Mouse (Mus musculus) lung, postnatal 36 days (tissue): ENCODE measurements at regions not wholly inside any gene's neighbourhood (a gene's known extent, or its start where the extent isn't known, plus 50 kb on each side); places are given as distances from the start of the nearest gene placed in this dataset.
"Not testable (repeated sequence)": the region's sequence is repeated elsewhere in the genome, so short reads cannot be mapped to it uniquely, and the experiment has no call there.

ENCODE experiments used
- DNase-seq: peaks from one replicate; pipeline ENCODE4 v3.0.0; 2022; ENCODE audit warnings: mixed read lengths

GRCm38 (mm10) chr7:116681268-116681667 is 177.1 kb downstream of the Nucb2 start:
- no peak for DNase-seq

DNA sequence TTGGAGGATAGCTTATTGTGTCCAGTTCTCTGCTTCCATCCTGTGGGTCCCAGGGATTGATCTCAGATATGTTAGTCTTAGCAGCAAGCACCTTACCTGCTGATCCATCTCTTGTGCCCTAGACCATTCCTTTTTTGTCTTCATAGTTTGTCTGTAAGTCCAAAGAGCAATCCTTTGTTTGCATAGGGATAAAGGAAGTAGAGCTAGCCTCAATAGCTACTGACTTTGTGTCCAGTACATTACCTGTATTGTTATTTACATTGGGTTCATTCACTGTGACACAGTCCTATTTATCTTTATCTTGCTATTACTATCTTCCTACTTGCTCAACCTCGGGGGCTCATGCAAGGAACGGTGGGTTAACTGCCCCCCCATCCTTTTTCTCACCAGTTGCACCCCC is 196.2 kb downstream of the Nucb2 start:
- DNase-seq = no peak

DNA sequence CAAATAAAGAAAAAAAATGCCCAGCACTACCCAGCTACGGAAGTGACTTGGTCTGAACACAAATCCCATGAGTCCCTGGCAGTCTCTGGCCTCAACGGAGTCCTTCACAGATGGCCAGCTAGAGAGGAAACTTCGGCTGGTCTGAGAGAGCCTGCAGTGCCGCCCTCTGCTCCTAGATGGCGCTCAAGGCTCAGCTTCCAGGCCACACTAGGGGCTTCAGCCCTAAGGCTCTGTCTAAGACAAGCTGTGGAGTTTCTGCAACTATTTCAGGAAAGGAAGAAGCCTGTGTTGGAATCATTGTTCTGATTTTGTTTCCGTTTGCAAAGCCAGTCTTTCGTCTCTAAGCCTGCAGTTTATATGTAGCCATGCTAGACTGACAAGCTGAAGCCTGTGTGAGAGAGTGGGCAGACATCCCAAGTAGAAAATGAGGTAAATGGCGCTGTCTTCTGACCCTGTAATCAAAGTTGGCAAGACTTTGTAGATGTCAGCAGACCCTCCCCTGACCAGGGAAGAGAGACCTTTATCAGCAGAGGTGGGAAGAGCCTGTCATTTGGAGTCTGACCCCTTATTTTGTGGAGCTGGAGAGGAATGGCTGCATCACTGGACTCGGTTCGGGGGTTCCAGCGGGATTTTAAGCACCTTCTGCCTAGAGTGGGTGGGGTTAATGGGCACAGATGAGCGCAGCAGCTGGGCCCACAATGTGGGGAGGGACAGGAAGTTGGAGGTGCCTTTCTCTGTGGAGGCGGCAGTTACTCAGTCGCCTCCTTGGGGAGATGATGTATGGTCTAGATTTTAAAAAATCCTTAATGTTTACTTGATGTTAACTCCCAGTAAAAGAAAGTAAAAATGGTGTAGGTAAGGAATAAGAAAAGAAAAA is 197.5 kb downstream of the Nucb2 start:
- DNase-seq = peak; percentile 55

DNA sequence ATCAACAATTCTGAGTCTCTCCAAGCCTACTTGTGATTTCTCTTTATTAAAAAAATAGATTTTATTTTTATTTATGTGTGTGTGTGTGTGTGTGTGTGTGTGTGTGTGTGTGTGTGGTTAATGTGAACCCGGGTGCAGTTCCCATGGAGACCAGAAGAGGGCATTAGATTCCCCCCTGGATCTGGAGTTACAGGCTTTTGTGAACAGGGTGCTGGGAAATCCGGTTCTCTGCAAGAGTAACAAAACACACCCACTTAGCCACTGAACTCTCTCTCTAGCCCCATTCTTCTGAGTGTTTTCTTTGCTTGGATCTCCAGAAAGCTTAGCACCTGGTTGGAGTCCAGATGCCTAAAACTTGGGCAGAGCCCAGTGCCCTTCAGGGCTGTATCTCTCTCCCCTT is 198.4 kb downstream of the Nucb2 start:
- DNase-seq = no peak

- DNase-seq = no peak
These were observed 207.4 kb downstream of the Nucb2 start for GRCm38 (mm10) chr7:116711541-116711940.

- no peak for DNase-seq
These were observed 209.0 kb downstream of the Nucb2 start for GRCm38 (mm10) chr7:116713200-116713599.

- DNase-seq = no peak
These were observed 211.3 kb downstream of the Nucb2 start for GRCm38 (mm10) chr7:116715234-116716046.

DNA sequence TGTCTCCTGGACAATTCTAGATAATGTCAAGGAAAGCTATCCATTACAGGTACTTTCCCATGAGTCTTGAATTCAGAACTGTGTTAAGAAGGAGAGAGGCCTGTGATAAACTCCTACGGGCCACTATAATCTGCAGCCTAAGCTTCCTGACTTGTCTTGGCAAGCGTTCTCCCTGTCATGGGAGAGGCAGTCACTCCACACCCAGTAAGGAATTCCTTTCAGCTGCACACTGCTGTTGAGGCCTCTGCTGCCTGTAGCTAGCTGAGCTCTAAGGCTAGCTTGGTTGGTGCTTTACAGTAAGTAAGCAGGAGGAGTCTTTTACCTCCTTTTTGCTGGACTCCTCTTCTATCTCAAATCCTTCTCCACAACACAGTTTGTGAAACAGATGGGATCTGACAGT is 224.2 kb downstream of the Nucb2 start:
- no peak for DNase-seq

DNA sequence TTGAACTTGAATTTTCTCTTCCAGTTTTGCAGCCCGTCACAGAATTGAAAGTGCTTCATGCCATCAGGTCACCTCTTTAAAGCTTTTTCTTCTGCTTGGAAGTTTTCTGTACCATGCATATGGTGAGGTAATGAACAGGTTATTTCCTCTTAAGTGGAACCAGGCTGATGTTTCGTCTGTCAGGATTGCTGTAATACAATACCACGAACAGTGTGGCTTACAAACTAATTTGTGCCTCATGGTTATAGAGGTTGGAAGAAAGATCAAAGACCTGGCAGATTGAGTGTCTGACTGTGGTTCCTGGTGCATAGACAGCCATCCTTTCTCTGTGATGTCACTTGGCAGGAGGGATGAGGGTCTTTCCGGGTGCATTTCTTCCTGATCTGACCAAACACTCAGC is 225.6 kb downstream of the Nucb2 start:
- no peak for DNase-seq

DNA sequence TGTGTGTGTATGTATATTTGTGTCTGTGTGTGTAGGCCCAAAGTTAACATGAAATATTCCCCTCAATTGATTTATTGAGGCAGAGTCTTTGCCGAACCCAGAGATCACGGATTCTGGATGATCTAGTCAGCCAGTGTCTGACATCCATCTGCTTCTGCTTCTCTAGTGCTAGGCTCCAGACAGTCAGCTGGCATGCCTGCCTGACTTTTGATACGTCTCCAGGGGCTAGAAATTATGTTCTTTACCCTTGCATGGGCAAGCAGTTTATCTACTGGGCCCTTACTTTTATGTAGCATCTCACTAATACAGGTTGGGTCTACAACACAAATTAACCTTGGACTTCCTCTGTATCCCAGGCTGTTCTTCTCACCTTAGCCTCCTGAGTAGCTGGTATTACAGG is 231.5 kb downstream of the Nucb2 start:
- no peak for DNase-seq

DNA sequence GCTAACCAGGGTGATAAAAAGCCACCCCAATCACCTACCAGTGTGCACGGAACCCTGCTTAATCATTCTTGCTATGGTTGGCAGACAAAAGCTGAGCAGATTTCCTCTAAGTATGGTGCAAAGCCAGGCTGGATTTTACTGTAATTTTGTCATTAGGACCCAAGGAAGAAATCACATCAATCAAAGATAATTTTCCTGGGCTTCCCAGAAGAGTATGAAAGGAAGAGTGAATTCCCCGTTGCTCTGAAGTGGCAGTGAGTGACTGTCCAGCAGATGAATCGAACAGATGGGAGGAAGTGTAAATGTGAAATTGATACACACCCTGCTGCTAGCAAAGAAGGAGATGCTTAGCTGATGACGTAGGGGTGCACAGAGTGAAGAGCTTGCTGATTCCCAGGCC is 232.2 kb downstream of the Nucb2 start:
- no peak for DNase-seq

GRCm38 (mm10) chr7:116738009-116738408 is 233.8 kb downstream of the Nucb2 start:
- DNase-seq = no peak

DNA sequence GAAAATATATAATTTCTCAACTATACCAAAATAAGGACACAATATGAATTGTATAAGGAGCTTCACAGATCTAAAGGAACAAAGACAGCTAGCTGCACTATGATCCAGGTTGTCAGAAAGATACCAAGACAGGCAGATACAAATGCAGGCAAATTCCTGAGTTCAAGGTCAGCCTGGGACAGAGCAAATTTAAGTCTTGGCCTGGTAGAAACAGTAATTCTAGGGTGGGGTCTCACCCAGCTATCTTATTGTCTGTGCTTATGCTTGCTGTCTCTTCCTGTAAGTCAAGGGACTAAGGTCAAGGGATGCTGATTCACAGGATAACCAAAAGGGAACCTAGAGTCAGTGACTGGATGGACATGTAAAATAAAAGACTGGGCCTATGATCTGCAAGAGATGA is 250.4 kb downstream of the Nucb2 start:
- DNase-seq = no peak

DNA sequence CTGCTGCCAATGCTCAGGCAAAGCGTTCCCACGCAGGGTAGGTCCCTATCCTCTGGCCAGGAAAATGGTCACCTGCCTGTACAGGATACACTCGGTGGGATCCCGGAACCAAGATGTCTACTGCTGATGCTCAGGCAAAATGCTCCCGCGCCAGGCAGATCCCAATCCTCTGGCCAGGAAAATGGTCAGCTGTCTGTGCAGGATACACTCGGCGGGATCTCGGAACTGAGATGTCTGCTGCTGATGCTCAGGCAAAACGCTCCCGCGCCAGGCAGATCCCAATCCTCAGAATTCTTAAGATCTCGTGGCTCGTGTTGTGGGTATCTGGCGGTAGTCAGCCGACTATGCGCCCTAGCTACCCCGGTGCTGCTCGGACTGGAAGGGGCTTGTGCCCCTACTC is 288.0 kb downstream of the Nucb2 start:
- not testable (repeated sequence) for DNase-seq

- DNase-seq = no peak
These were observed 304.3 kb downstream of the Nucb2 start for GRCm38 (mm10) chr7:116808475-116808874.

DNA sequence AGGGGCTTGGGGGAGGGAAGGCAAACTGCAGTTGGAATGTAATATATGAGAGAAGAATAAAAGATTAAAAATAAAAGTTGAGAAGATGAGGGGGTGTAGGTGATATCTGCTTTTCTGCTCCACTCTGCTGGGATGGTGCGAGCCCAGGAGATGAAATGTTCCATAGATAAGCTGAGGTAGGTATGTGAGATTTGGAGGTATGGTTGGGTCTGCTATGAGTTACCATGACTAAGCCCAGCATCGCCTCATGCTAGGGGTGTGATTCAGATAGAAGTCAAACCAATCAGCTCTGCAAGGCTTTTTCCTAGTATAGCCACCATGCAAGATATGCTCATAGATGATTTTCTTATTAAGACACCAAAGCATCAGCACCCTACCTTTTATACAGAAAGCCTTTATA is 312.3 kb downstream of the Nucb2 start:
- no peak for DNase-seq

DNA sequence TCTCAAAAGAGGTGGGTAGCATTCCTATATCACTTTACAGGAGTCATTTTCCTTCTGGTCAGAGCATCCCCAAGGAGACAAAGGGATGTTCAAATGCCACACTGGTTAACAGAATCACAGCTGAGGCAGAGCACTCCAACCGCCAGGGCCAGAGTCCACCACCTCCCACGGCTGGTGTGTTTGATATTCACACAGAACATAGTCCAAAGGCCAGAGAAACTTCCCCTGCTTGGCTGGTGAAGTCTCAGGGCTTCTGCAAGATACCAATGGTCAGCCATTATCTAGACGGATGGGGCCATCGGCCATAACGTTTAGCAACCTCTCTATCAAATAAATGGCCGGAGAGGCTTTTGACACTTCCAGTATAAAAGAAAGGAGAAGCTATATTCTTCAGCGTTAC is 313.8 kb downstream of the Nucb2 start:
- DNase-seq = no peak

GRCm38 (mm10) chr7:116820613-116821012 is 316.4 kb downstream of the Nucb2 start:
- no peak for DNase-seq

- DNase-seq = no peak
These were observed 338.7 kb downstream of the Nucb2 start for GRCm38 (mm10) chr7:116842894-116843293.

DNA sequence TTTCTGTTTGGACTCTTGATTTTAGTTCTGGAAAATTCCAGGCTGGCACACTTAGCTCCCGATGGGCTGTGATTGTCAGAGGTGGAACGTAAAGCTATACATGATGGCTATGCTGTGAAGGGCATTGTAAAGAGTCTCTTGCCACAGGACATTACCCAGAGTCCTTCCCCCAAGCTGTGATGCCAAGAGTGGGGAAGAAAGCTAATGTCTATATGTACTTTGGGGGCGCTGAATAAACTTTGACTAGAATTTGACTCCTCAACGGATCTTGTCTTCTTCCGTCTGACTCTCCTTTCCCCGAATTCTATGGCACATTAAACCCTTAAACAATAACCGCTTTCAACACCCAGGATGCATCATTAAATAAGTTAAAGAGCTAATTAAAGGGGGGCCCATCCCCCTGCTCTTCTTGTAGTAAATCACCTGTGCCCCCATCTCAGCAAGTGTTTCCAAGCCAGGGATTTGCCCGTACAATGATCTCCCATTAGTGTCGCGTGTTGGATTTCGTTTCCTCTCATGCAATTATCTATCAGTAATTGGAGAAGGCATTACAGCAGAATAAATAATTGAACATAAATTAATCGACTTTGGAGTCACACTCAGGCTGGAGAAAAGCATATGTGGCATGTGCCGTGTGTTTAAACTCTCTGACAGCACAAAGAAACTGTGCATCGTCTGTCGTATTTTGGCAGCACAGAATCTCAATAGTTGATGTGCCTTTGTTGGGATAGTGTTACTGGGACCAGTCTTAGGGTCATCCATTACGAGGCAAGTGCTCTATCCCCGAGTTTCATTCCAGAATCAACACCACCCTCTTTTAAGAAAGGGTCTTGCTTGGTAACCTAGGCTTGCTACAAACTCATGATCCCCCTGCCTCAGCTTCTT is 343.9 kb downstream of the Nucb2 start:
- DNase-seq = no peak

- DNase-seq = no peak
These were observed 349.2 kb downstream of the Nucb2 start for GRCm38 (mm10) chr7:116853351-116853750.

- no peak for DNase-seq
These were observed 353.0 kb downstream of the Nucb2 start for GRCm38 (mm10) chr7:116857141-116857540.

DNA sequence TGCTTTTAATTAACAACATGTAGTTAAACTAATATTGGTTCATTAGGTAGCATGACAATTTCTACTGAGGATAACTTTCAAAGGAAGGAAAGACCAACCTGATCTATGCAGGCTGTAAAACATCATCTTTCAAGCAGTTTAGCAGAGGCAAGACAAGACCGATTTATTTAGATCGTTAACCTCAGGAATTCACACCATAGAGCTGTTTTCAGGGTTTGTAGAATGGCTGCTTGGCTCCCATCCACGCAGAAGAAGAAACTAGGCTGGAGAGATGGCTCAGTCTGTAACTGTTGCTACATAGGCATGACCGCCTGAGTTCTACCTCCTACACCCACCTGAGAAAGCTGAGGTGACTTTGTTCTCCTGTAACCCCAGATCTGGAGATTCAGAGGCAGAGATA is 353.6 kb downstream of the Nucb2 start:
- DNase-seq = no peak
